Mouse (Mus musculus): Measurements from ENCODE around the gene H2al1g. TPM values are rescaled to one million over a fixed set of nuclear protein-coding genes. Genes with fewer than 3 reads are reported as not detected.

The H2al1g gene
- polyA plus RNA-seq, 1 experiment: not detected

DNA sequence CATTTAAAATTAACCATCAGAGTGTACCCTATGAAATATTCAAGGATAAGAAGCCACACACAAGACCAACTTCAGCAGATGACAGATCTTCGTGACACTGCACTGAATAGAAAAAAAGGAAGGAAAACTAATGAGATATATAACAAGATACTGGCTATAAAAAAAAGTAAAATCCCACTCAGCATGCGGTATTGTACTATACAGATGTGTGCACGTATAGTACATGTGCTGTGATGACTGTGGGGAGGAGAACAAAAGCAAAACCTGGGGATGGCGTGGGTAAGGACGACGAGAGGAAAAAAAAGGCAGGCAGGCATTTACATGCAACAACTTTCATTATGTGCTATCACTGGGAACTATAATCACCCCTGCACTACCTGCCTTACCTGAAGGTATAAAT lies 42.8 kb downstream of the H2al1g start:
- Histone ChIP-seq H3K4me3 (ENCODE audit: insufficient read depth, low read depth, low read length) (no peak overlapping the region), H3K27ac (ENCODE audit: insufficient read depth, low read depth, low read length) (no peak overlapping the region), H3K27me3 (replicated peaks; ENCODE audit: control insufficient read depth, insufficient read depth, low read length) (no peaks in the 10 kb centered on the region), H3K36me3 (ENCODE audit: control insufficient read depth, insufficient read depth, low read length) (no peaks in the 10 kb centered on the region), H3K4me1 (ENCODE audit: control insufficient read depth, insufficient read depth, low read length) (no peaks in the 10 kb centered on the region)
- WGBS: 87% methylated on average over 6 of the region's 6 CpGs
- DNase-seq: no peak
- TF ChIP-seq CTCF (conservative IDR thresholded peaks at IDR 0.05; ENCODE audit: insufficient read depth, insufficient read length, low read depth, low read length) (no peak), POLR2A (IDR thresholded peaks at IDR 0.05; ENCODE audit: low read depth, low read length) (no peak)

DNA sequence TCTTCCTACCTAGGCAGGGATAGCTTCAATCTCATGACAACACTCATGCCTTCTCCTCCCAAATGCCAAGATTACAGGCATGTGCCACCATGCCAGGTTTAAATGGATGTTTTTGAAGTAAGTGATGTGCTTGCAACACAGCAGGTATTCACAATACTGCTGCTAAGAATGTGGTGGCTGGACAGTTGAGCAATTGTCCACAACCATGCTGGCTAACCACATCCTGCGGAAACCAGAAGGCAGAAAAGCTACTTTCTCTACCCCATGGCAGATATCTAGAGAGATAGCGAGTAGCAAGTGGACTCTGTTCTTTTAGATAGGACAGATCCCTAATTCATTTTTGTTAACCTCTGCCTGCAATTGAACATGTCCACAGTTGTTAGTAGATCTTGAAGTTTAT lies 43.2 kb downstream of the H2al1g start:
- H3K36me3 ChIP-seq (ENCODE audit: control insufficient read depth, insufficient read depth, low read length): no peaks in the 10 kb centered on the region
- no peaks in the 10 kb centered on the region for H3K4me1 ChIP-seq (ENCODE audit: control insufficient read depth, insufficient read depth, low read length)
- H3K27ac ChIP-seq (ENCODE audit: insufficient read depth, low read depth, low read length): no peak overlapping the region
- no peak overlapping the region for H3K4me3 ChIP-seq (ENCODE audit: insufficient read depth, low read depth, low read length)
- TF ChIP-seq CTCF (conservative IDR thresholded peaks at IDR 0.05; ENCODE audit: insufficient read depth, insufficient read length, low read depth, low read length) (no peak), POLR2A (IDR thresholded peaks at IDR 0.05; ENCODE audit: low read depth, low read length) (no peak)
- no peaks in the 10 kb centered on the region for H3K27me3 ChIP-seq (replicated peaks; ENCODE audit: control insufficient read depth, insufficient read depth, low read length)
- no peak for DNase-seq
- WGBS: 88% methylated on average over 2 of the region's 2 CpGs

DNA sequence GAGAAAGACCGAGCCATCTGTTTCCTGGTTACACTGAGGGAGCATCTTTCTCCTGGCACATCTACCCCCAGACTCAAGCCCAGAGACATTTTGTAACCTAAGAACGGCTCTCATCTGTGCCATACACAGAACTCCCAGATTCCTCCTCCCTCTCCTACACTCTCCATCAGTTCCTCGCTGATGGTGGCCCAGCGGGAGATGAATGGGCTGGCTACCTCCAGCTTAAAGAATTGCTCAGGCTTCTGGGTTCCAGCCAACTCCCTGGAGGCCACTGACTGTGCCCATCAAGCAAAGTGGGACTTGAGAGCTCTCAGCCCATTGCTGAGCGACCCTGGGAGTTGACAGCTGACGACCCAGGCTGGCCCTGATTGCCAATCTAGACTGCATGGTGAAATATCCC lies 45.8 kb downstream of the H2al1g start:
- no peak overlapping the region for H3K27ac ChIP-seq (ENCODE audit: insufficient read depth, low read depth, low read length)
- no peaks in the 10 kb centered on the region for H3K27me3 ChIP-seq (replicated peaks; ENCODE audit: control insufficient read depth, insufficient read depth, low read length)
- no peaks in the 10 kb centered on the region for H3K36me3 ChIP-seq (ENCODE audit: control insufficient read depth, insufficient read depth, low read length)
- WGBS: 67% methylated on average over 6 of the region's 6 CpGs
- H3K4me1 ChIP-seq (ENCODE audit: control insufficient read depth, insufficient read depth, low read length): no peaks in the 10 kb centered on the region
- H3K4me3 ChIP-seq (ENCODE audit: insufficient read depth, low read depth, low read length): no peak overlapping the region
- DNase-seq: no peak
- no peak for TF ChIP-seq POLR2A (IDR thresholded peaks at IDR 0.05; ENCODE audit: low read depth, low read length)
- TF ChIP-seq CTCF (conservative IDR thresholded peaks at IDR 0.05; ENCODE audit: insufficient read depth, insufficient read length, low read depth, low read length): no peak

DNA sequence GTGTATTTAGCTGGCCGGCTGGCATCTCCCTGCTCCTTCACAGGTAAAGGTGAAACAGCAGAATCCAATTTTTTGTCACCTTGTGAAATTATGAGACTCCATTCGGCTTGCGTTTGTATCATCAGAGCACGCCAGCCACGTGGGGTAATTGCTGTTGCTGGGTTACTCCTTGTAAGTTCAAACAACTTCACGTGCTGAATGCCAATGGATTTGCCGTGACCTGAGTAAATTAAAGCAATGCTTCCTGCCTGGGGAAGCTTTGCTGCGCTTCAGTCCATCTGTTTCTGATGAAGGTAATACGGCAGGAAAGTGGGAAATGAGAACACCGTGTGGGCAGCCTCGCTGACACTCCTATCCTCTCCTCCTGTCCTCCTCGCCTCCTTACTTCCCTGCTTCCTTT lies 47.1 kb downstream of the H2al1g start:
- Histone ChIP-seq H3K4me1 (ENCODE audit: control insufficient read depth, insufficient read depth, low read length) (no peaks in the 10 kb centered on the region), H3K4me3 (ENCODE audit: insufficient read depth, low read depth, low read length) (no peak overlapping the region), H3K27ac (ENCODE audit: insufficient read depth, low read depth, low read length) (no peak overlapping the region), H3K27me3 (replicated peaks; ENCODE audit: control insufficient read depth, insufficient read depth, low read length) (no peaks in the 10 kb centered on the region), H3K36me3 (ENCODE audit: control insufficient read depth, insufficient read depth, low read length) (no peaks in the 10 kb centered on the region)
- 62% methylated on average over 12 of the region's 12 CpGs for WGBS
- no peak for DNase-seq
- no peak for TF ChIP-seq CTCF (conservative IDR thresholded peaks at IDR 0.05; ENCODE audit: insufficient read depth, insufficient read length, low read depth, low read length)
- TF ChIP-seq POLR2A (IDR thresholded peaks at IDR 0.05; ENCODE audit: low read depth, low read length): no peak

Other genes with a start within 250 kb of the H2al1g start
- not detected in 2 replicates for gene H2al1a, start 19.0 kb upstream of the H2al1g start, polyA plus RNA-seq (2012; rRNA removed)
- not detected in 2 replicates for gene H2al1b, start 15.8 kb upstream of the H2al1g start, polyA plus RNA-seq (2012; rRNA removed)
- not detected in 2 replicates for gene H2al1c, start 12.6 kb upstream of the H2al1g start, polyA plus RNA-seq (2012; rRNA removed)
- not detected in 2 replicates for gene H2al1d, start 9.4 kb upstream of the H2al1g start, polyA plus RNA-seq (2012; rRNA removed)
- not detected in 2 replicates for gene H2al1e, start 6.3 kb upstream of the H2al1g start, polyA plus RNA-seq (2012; rRNA removed)
- gene H2al1f, start 3.1 kb upstream of the H2al1g start, polyA plus RNA-seq (2012; rRNA removed): not detected in 2 replicates
- gene H2al1h, start 3.2 kb downstream of the H2al1g start, polyA plus RNA-seq (2012; rRNA removed): not detected in 2 replicates
- gene H2al1i, start 6.4 kb downstream of the H2al1g start, polyA plus RNA-seq (2012; rRNA removed): not detected in 2 replicates
- gene H2al1j, start 9.6 kb downstream of the H2al1g start, polyA plus RNA-seq (2012; rRNA removed): not detected in 2 replicates